Mouse (Mus musculus) E14TG2a.4 (cell line): ENCODE data around the gene Krtap4-13.
"Not testable (repeated sequence)": the region's sequence is repeated elsewhere in the genome, so short reads cannot be mapped to it uniquely, and the experiment has no call there.

Experiments used
- H3K27me3 ChIP-seq: 2 replicates; pipeline ENCODE4 v1.6.1; 2014; ENCODE audit warnings: low read length, control low read depth; ENCODE audit not compliant: insufficient read depth
- H3K36me3 ChIP-seq: 2 replicates; pipeline ENCODE4 v1.6.1; 2014; ENCODE audit warnings: low read length, control low read depth; ENCODE audit not compliant: insufficient read depth
- H3K4me1 ChIP-seq: replicated peaks from 2 replicates; pipeline ENCODE4 v1.6.1; 2014; ENCODE audit warnings: low read depth, low read length, control low read depth
- H3K4me3 ChIP-seq: replicated peaks from 2 replicates; pipeline ENCODE4 v1.5.1; 2014; ENCODE audit warnings: mild to moderate bottlenecking, low read length
- H3K9me3 ChIP-seq: 2 replicates; pipeline ENCODE4 v1.6.1; 2014; ENCODE audit warnings: low read length, control low read depth
- CTCF ChIP-seq: conservative IDR thresholded peaks from 2 replicates; pipeline ENCODE4 v1.5.1; 2014; ENCODE audit warnings: low read length
- NANOG ChIP-seq: IDR thresholded peaks from 2 replicates; pipeline ENCODE4 v1.6.1; 2014; ENCODE audit warnings: borderline replicate concordance, low read length, mixed read lengths
- POU5F1 ChIP-seq: IDR thresholded peaks from 2 replicates; pipeline ENCODE4 v1.6.1; 2014; ENCODE audit warnings: low read length, borderline replicate concordance

The Krtap4-13 gene

GRCm38 (mm10) chr11:99793367-99793766, 16.3 kb downstream of the Krtap4-13 start, which contains the start of gene Gm11596:
Gm11596 (minus strand) TSS chr11:99793467.
- H3K9me3 ChIP-seq, result peaks cover 34% of the 10 kb centered on the region
- H3K27me3 ChIP-seq, result no peaks in the 10 kb centered on the region
- no peak within 1 kb of the TSS for H3K4me3 ChIP-seq
- TF ChIP-seq POU5F1 (no peak), CTCF (no peak), NANOG (no peak)
- H3K36me3 ChIP-seq, result no peaks in the 10 kb centered on the region
- no peaks in the 10 kb centered on the region for H3K4me1 ChIP-seq

- peaks cover 21% of the 10 kb centered on the region for H3K9me3 ChIP-seq
- H3K36me3 ChIP-seq, H3K4me1 ChIP-seq, H3K27me3 ChIP-seq, H3K4me3 ChIP-seq: not testable (repeated sequence)
Measured at GRCm38 (mm10) chr11:99784900-99785299, 24.8 kb downstream of the Krtap4-13 start, which contains the start of gene Krtap4-9. Krtap4-9 (plus strand) TSS chr11:99785200.

- no peaks in the 10 kb centered on the region for H3K4me1 ChIP-seq
- H3K9me3 ChIP-seq, result peaks cover 13% of the 10 kb centered on the region
- H3K27me3 ChIP-seq, result no peaks in the 10 kb centered on the region
- no peaks in the 10 kb centered on the region for H3K36me3 ChIP-seq
- no peak within 1 kb of the TSS for H3K4me3 ChIP-seq
- TF ChIP-seq CTCF (no peak), POU5F1 (no peak), NANOG (no peak)
Measured at GRCm38 (mm10) chr11:99780604-99781003, 29.1 kb downstream of the Krtap4-13 start, which contains the start of gene Krtap4-8. Krtap4-8 (minus strand) TSS chr11:99780704.

GRCm38 (mm10) chr11:99778401-99778800, 31.3 kb downstream of the Krtap4-13 start:
- Histone ChIP-seq H3K36me3 (no peaks in the 10 kb centered on the region), H3K27me3 (no peaks in the 10 kb centered on the region), H3K9me3 (peaks cover 20% of the 10 kb centered on the region), H3K4me1 (no peaks in the 10 kb centered on the region), H3K4me3 (no peak overlapping the region)
- TF ChIP-seq POU5F1 (no peak), NANOG (no peak), CTCF (no peak)

GRCm38 (mm10) chr11:99772813-99773212, 36.9 kb downstream of the Krtap4-13 start, which contains the start of gene Gm11595:
Gm11595 (minus strand) TSS chr11:99772913.
- not testable (repeated sequence) for H3K36me3 ChIP-seq, H3K4me3 ChIP-seq, H3K4me1 ChIP-seq, H3K27me3 ChIP-seq
- H3K9me3 ChIP-seq, result peaks cover 26% of the 10 kb centered on the region

- TF ChIP-seq CTCF (no peak), POU5F1 (no peak)
Measured at GRCm38 (mm10) chr11:99768410-99768809, 41.3 kb downstream of the Krtap4-13 start.

More at GRCm38 (mm10) chr11:99768410-99768809, 41.3 kb downstream of the Krtap4-13 start:
- Histone ChIP-seq H3K27me3 (no peaks in the 10 kb centered on the region), H3K4me1 (no peaks in the 10 kb centered on the region), H3K4me3 (no peak overlapping the region), H3K9me3 (peaks cover 18% of the 10 kb centered on the region), H3K36me3 (no peaks in the 10 kb centered on the region)
